Comparison of ENCODE assay signal across 15 mouse cellular contexts in the genomic region with DNA sequence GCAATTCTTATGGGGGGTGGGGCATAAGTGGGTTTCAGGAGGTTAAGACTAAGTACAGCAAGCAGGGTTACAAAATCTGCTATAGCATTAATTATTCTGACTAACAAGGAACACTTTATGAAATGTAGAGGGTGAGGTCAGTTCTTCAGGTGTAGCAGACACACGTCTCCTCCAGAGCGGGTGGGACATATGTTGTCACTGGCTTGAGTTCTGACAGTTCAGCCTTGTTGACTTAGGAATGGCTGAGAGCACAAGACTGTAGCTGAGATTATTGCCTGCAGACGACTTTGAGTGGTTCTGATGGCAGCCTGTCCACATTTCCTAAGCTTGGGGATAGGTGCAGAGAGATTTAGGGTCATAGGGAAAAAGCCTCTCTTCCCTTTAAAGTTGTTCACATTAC.
"Had no signal": no experiment of that assay in that cellular context is flagged by ENCODE, and none has a peak within 500 bp of the region (broad histone marks: within the 10 kb centered on the region; RNA-seq: fewer than 3 reads in every experiment).

No protein-coding gene starts in this region.

- H3K9me3 ChIP-seq: limb, embryonic 12.5 days; midbrain, embryonic 12.5 days; neural tube, embryonic 13.5 days had no signal

- ATAC-seq: hindbrain, postnatal 0 days; midbrain, embryonic 16.5 days had no signal

- DNase-seq: kidney, adult 2 months; kidney, postnatal 14 days; layer of hippocampus, postnatal 36 days; lung, adult 2 months; lung, postnatal 10 days; retina, postnatal 1 day; right cerebral cortex, postnatal 4 days; spleen, adult 18-20 months; thymus, postnatal 4 days had no signal

- H3K4me2 ChIP-seq: limb, embryonic 12.5 days; midbrain, embryonic 12.5 days; neural tube, embryonic 13.5 days had no signal

- H3K9ac ChIP-seq: limb, embryonic 12.5 days; liver, embryonic 14.5 days; midbrain, embryonic 12.5 days; neural tube, embryonic 13.5 days had no signal

- H3K4me1 ChIP-seq: midbrain, embryonic 12.5 days had no signal

- H3K4me3 ChIP-seq: limb, embryonic 12.5 days; midbrain, embryonic 12.5 days; neural tube, embryonic 13.5 days had no signal

- H3K27me3 ChIP-seq: limb, embryonic 12.5 days; midbrain, embryonic 12.5 days; neural tube, embryonic 13.5 days had no signal

- H3K36me3 ChIP-seq: limb, embryonic 12.5 days; midbrain, embryonic 12.5 days; neural tube, embryonic 13.5 days had no signal

- H3K27ac ChIP-seq: hindbrain, postnatal 0 days; limb, embryonic 12.5 days; liver, embryonic 14.5 days; midbrain, embryonic 12.5 days; neural tube, embryonic 13.5 days had no signal
